Mouse (Mus musculus): ENCODE results near the gene Lrig2. TPM values are rescaled to one million over a fixed set of nuclear protein-coding genes. Genes with fewer than 3 reads are reported as not detected.

Lrig2 gene
- polyA plus RNA-seq, 1 experiment from 2014 or later, result 19.5 TPM

DNA sequence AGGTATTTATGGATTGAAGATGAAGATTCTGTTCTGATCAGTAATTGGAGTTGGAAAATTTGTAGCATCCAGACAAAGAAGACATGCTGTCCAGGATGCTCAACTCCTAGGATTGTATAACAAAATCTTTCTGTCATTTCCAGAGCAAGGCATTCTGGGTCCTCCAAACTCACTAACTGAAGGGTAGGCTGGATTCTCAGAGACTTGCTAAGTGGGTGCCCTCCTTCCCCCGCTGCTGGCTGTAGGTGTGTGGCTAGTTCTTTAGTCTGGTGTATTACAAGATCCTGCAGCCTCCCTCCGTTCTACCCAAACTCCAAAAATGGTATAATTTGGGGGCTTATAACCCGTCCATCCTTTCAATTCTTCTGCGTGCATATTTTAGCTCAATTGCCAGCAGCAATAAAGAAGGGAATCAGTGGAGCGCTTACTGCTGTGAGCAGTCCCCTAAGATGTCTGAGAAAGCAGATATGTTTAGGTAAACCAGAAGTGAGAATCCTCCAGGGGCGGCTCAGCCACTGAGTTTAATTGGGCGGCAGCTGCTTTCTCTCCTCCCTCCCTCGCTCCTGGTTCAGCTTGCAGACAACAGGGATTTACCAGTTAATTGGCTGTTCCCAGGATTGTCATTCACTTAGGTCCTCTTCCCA lies 162.4 kb downstream of the Lrig2 start:
- no peak overlapping the region for H3K9ac ChIP-seq
- H3K4me2 ChIP-seq (replicated peaks), result no peak overlapping the region; the same call in 1 of the 2 replicates
- no peaks in the 10 kb centered on the region for H3K27me3 ChIP-seq
- peaks cover 24% of the 10 kb centered on the region for H3K4me1 ChIP-seq
- no peaks in the 10 kb centered on the region for H3K9me3 ChIP-seq (replicated peaks)
- no peaks in the 10 kb centered on the region for H3K36me3 ChIP-seq
- WGBS, result 28% methylated on average over 8 of the region's 8 CpGs
- no peak overlapping the region for H3K4me3 ChIP-seq (replicated peaks)
- H3K27ac ChIP-seq (replicated peaks), result peak overlapping the region; percentile 75
- ATAC-seq (ENCODE audit: insufficient number of reproducible peaks, low FRiP score, low TSS enrichment, low read depth), result peak; percentile 51; the same call in 1 of the 2 replicates

Other genes with a start within 250 kb of the Lrig2 start
- gene Slc16a1, start 126.8 kb upstream of the Lrig2 start, polyA plus RNA-seq (2015; fragmentation: Nextera tagmentation; extraction: Ambion mirVana), result 29.3 and 31.0 TPM in 2 replicates